Mouse (Mus musculus) urinary bladder, postnatal 10 days (tissue): Measurements from ENCODE around the gene Hdac4.

Experiments
- DNase-seq: peaks from one replicate; pipeline ENCODE4 v3.0.0; 2022; ENCODE audit warnings: low spot score

Gene Hdac4

GRCm38 (mm10) chr1:91964486-91965335 is 230.8 kb downstream of the Hdac4 start:
- no peak for DNase-seq

DNA sequence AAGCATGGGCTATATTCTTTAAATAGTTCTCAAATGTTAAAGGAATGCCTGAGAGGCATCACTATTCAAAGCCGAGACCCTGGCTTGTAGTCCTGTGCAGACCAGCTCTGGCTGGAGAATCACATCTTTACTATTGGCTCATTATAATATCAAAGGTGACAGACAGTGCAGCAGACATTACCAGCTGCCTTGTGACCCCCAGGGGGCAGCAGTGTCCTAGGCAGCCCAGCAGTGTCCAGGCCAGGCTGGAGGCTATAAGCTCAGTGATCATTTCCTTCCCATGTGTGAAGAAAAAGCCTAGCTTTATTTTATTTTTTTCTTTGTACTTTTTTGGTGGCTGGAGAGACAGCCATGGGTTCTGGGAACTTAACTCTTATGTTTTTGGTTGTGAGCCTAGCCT is 233.2 kb downstream of the Hdac4 start:
- DNase-seq = no peak

- DNase-seq = no peak
Measured at GRCm38 (mm10) chr1:91961231-91961630, 234.3 kb downstream of the Hdac4 start.

DNA sequence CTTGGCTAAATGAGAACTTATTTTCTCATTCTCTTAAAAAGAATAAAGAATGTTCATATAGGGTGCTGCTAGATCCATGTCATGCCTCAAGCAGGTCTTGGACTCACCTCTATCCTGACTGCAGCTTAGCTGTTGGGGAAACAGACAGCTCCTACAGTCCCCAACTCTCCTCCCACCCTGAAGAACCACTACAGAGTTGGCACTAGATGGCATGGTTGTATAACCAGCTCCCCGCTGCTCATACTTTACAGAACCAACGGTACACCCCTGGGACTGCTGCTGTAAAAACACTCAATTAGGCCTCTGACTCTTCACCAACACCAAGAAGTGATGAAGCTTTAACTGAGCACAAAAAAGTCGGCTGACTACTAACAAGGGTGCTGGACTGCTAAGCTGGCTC is 235.6 kb downstream of the Hdac4 start:
- no peak for DNase-seq

GRCm38 (mm10) chr1:91959044-91959443 is 236.5 kb downstream of the Hdac4 start:
- DNase-seq = no peak

- DNase-seq = no peak
Measured at GRCm38 (mm10) chr1:91956229-91956628, 239.3 kb downstream of the Hdac4 start.

- DNase-seq = no peak
Measured at GRCm38 (mm10) chr1:91954954-91955353, 240.5 kb downstream of the Hdac4 start.

DNA sequence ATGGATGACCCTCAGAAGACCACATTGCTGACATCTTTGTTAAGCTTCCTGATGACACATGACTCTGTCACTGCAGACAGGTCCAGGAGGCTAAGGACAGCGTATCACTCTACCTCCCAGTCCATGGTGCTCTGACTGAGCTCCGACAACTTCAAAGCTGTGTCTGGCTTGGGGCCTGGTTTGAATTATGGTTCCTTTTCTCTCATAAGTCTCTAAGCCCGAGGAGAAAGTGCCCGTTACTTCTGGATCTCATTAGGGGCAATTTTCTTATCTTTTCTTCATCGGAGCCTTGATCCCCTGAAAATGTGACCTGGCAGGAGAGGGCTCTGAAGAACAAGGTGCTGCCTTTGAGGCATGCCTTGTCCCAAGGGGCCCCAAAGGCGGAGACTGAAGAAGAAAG is 242.6 kb downstream of the Hdac4 start:
- no peak for DNase-seq

GRCm38 (mm10) chr1:91947441-91947840 is 248.1 kb downstream of the Hdac4 start:
- no peak for DNase-seq

- no peak for DNase-seq
Measured at GRCm38 (mm10) chr1:91942583-91942982, 252.9 kb downstream of the Hdac4 start.

GRCm38 (mm10) chr1:91942031-91942430 is 253.5 kb downstream of the Hdac4 start:
- DNase-seq = no peak

- DNase-seq = no peak
Measured at GRCm38 (mm10) chr1:91941094-91941493, 254.4 kb downstream of the Hdac4 start.

- DNase-seq = no peak
Measured at GRCm38 (mm10) chr1:91935171-91935570, 260.3 kb downstream of the Hdac4 start.

DNA sequence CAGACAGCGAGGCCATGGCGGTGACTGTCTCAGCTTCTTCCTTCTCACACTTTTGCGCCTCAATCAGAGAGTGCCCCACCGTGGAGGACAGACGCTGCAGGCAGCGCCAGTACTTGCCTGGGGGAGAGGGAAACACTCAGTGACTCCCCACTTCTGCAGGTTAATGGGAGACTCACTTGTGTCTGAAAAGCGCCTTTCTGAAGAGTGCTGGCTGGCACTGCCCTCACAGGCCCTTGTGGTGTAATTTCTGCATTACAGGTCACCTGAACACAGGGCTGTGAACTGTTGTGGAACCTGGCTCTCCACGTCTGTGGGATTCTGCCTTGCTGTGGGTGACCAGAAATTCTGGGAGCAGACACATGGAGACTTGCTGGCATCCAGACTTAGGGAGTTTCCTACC is 261.8 kb downstream of the Hdac4 start:
- no peak for DNase-seq

DNA sequence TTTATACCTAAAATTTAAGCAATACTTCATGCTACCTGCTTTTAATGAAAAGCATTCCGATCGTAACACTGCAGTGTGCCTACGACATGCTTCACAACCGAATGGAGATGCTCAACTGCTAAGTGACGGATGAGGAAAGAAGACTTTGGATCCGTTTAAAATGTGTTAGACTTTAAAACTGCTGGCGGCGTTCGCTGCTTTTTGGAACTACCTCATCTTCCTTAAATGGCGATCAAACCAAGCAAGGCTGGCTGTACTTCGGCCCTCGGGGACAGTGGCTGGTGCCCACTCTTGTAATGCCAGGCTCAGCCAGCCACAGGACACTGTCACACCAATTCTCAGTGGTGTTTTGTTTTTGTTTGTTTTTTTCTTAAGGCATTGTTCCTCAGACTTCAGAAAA is 263.3 kb downstream of the Hdac4 start:
- no peak for DNase-seq

- no peak for DNase-seq
Measured at GRCm38 (mm10) chr1:91931786-91932185, 263.7 kb downstream of the Hdac4 start.

DNA sequence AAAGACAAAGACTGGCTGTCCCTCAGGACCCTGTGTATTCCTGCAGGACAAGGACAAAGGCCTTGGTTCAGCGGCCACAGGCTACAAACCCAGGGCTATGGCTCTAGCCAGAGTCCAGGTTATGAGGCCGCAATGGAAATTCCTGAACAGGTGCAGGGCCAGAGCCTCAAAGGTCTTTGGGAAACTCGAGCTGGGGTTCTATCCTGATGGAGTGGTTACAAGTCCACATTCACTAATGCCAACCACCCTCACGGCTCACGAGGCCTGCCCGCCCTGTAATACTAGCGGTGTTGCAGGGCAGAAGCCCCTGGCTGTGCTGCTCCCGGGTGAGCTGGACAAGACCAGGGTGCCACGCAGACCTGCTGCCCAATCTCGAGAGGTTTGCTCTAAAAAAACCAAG is 264.3 kb downstream of the Hdac4 start:
- no peak for DNase-seq

DNA sequence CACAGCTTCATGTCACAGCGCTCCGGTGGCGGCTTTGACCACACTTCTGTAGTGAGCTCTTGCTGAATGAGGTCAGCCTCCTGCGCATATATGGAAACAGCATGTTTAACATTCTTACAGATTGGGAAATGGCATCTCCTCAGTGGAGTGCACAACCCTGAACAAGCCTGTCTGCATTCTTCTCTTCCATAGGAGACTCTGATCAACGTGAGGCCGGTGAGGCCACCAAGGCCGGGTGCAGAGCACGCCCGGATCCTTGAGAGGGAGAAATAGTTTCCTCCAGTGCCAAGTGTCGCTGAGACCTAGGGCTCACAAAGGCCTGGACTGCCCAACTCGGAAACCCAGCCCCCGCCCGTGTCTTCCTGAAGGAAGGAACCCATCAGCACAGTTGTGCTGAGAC is 266.4 kb downstream of the Hdac4 start:
- DNase-seq = no peak

GRCm38 (mm10) chr1:91927536-91928315 is 267.8 kb downstream of the Hdac4 start:
- DNase-seq = no peak

GRCm38 (mm10) chr1:91923567-91923966 is 271.9 kb downstream of the Hdac4 start:
- DNase-seq = no peak

DNA sequence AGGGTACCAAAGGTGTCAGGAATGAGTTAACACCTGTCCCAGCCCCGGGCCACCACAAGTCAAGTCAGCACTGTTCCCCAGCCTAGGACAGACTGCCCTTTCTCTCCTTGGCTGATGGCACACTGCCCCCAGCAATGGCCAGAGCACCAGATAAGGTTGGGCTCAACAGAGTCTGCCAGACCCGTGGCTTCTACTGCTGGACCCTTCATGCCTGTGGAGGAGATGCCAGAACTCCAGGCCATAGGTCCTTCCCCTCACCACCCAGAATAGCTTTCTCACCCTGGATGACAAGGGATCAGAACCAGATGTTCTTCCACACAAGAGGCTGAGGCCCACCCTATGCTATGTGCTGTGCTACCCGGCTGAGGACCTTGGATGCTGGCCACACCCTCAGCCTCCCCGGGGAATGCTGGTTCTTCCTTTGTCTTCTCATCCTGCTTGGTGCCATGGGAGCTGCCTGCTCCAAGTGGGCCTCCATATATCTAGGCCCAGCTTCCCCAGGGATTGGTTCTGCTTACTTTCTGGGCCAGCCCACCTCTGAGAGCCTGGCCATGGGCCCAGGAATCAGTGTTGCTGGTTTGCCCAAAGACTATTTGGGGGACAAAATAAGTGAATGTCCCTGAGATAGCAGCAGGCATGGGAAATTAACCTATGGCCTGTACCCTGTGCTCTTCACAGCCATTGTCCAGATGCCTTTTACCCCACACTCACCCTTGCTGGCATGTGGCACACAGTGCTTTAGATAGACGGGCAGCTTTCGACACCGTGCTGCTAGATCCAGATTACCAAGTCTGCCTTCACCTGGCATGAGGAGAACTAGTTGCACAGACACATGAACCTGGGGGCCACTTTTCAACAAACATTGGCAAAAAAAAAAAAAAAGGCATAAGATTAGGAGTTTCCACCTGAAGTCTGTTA is 273.0 kb downstream of the Hdac4 start:
- no peak for DNase-seq

GRCm38 (mm10) chr1:91921702-91922101 is 273.8 kb downstream of the Hdac4 start:
- no peak for DNase-seq
